Mouse (Mus musculus): ENCODE data around the gene Chaf1b. TPM values are rescaled to one million over a fixed set of nuclear protein-coding genes. Genes with fewer than 3 reads are reported as not detected.

Chaf1b gene
- polyA plus RNA-seq, 1 experiment, result 60.0 TPM

GRCm38 (mm10) chr16:93907761-93908160 is 24.1 kb downstream of the Chaf1b start:
- TF ChIP-seq GATA1 (IDR thresholded peaks at IDR 0.05; ENCODE audit: low read length), result no peak

GRCm38 (mm10) chr16:93908196-93908595 is 24.5 kb downstream of the Chaf1b start:
- TF ChIP-seq GATA1 (IDR thresholded peaks at IDR 0.05; ENCODE audit: low read length), result no peak

GRCm38 (mm10) chr16:93909936-93910335 is 26.2 kb downstream of the Chaf1b start:
- TF ChIP-seq GATA1 (IDR thresholded peaks at IDR 0.05; ENCODE audit: low read length), result no peak

- TF ChIP-seq GATA1 (IDR thresholded peaks at IDR 0.05; ENCODE audit: low read length), result no peak
These were observed 27.3 kb downstream of the Chaf1b start for GRCm38 (mm10) chr16:93910735-93911665.

- no peak for TF ChIP-seq GATA1 (IDR thresholded peaks at IDR 0.05; ENCODE audit: low read length)
These were observed 28.5 kb downstream of the Chaf1b start for GRCm38 (mm10) chr16:93912158-93912557.

GRCm38 (mm10) chr16:93912808-93913207 is 29.1 kb downstream of the Chaf1b start:
- TF ChIP-seq GATA1 (IDR thresholded peaks at IDR 0.05; ENCODE audit: low read length), result no peak

GRCm38 (mm10) chr16:93913881-93914576 is 30.3 kb downstream of the Chaf1b start:
- no peak for TF ChIP-seq GATA1 (IDR thresholded peaks at IDR 0.05; ENCODE audit: low read length)

GRCm38 (mm10) chr16:93915338-93915849 is 31.7 kb downstream of the Chaf1b start:
- no peak for TF ChIP-seq GATA1 (IDR thresholded peaks at IDR 0.05; ENCODE audit: low read length)

- TF ChIP-seq GATA1 (IDR thresholded peaks at IDR 0.05; ENCODE audit: low read length), result peak; percentile 35
These were observed 34.3 kb downstream of the Chaf1b start for GRCm38 (mm10) chr16:93917712-93918678.

GRCm38 (mm10) chr16:93918679-93919060 is 35.0 kb downstream of the Chaf1b start:
- no peak for TF ChIP-seq GATA1 (IDR thresholded peaks at IDR 0.05; ENCODE audit: low read length)

GRCm38 (mm10) chr16:93919189-93919588 is 35.5 kb downstream of the Chaf1b start:
- no peak for TF ChIP-seq GATA1 (IDR thresholded peaks at IDR 0.05; ENCODE audit: low read length)

- TF ChIP-seq GATA1 (IDR thresholded peaks at IDR 0.05; ENCODE audit: low read length), result no peak
These were observed 37.0 kb downstream of the Chaf1b start for GRCm38 (mm10) chr16:93920673-93921072.

- TF ChIP-seq GATA1 (IDR thresholded peaks at IDR 0.05; ENCODE audit: low read length), result no peak
These were observed 39.2 kb downstream of the Chaf1b start for GRCm38 (mm10) chr16:93922835-93923389.

GRCm38 (mm10) chr16:93923788-93924187 is 40.1 kb downstream of the Chaf1b start:
- TF ChIP-seq GATA1 (IDR thresholded peaks at IDR 0.05; ENCODE audit: low read length), result no peak
